Mouse (Mus musculus) testis, adult 2 months (tissue): ENCODE results near the gene Mast4. TPM values are rescaled to one million over a fixed set of nuclear protein-coding genes. Genes with fewer than 3 reads are reported as not detected.

ENCODE experiments used
- H3K27ac ChIP-seq: fragments of 200-500 bp; 2 replicates; pipeline ENCODE4 v1.5.1; 2012; ENCODE audit warnings: low read depth, low read length; ENCODE audit not compliant: control insufficient read depth, insufficient read depth
- H3K27me3 ChIP-seq: fragments of 200-500 bp; 2 replicates; pipeline ENCODE4 v1.6.1; 2012; ENCODE audit warnings: mild to moderate bottlenecking, low read length, moderate library complexity; ENCODE audit not compliant: control insufficient read depth, insufficient read depth
- H3K36me3 ChIP-seq: fragments of 200-500 bp; 2 replicates; pipeline ENCODE4 v1.6.1; 2012; ENCODE audit warnings: mild to moderate bottlenecking, low read length; ENCODE audit not compliant: control insufficient read depth, insufficient read depth
- H3K4me1 ChIP-seq: fragments of 200-500 bp; 2 replicates; pipeline ENCODE4 v1.6.1; 2012; ENCODE audit warnings: low read length; ENCODE audit not compliant: control insufficient read depth, insufficient read depth
- H3K4me3 ChIP-seq: fragments of 200-500 bp; 2 replicates; pipeline ENCODE4 v1.5.1; 2012; ENCODE audit warnings: low read depth, mild to moderate bottlenecking, low read length, moderate library complexity, mixed read lengths; ENCODE audit not compliant: control insufficient read depth
- CTCF ChIP-seq: fragments of 200-500 bp; IDR thresholded peaks from 2 replicates; pipeline ENCODE4 v1.5.1; 2012; ENCODE audit warnings: low read depth, mild to moderate bottlenecking, inconsistent platforms, low read length, moderate library complexity; ENCODE audit not compliant: control insufficient read depth, insufficient read depth, insufficient replicate concordance
- POLR2A ChIP-seq: fragments of 200-500 bp; IDR thresholded peaks from 2 replicates; pipeline ENCODE4 v1.6.1; 2012; ENCODE audit warnings: low read depth, mild to moderate bottlenecking, inconsistent platforms, low read length, moderate library complexity; ENCODE audit not compliant: control insufficient read depth
- polyA plus RNA-seq: library from polyadenylated mRNA; depleted of rRNA; stranded (reverse); fragments of >200 nt; gene quantifications from 2 replicates; pipeline ENCODE4 v1.2.3, GENCODE M21; 2012

The Mast4 gene
- polyA plus RNA-seq, 1 experiment, result 5.3 TPM

GRCm38 (mm10) chr13:102761410-102761809 lies 572.9 kb downstream of the Mast4 start:
- no peaks in the 10 kb centered on the region for H3K36me3 ChIP-seq
- TF ChIP-seq CTCF (no peak), POLR2A (no peak)
- no peaks in the 10 kb centered on the region for H3K27me3 ChIP-seq
- H3K27ac ChIP-seq, result no peak overlapping the region
- H3K4me3 ChIP-seq, result peak overlapping the region; percentile 73
- H3K4me1 ChIP-seq, result no peaks in the 10 kb centered on the region; the same call in 1 of the 2 replicates

DNA sequence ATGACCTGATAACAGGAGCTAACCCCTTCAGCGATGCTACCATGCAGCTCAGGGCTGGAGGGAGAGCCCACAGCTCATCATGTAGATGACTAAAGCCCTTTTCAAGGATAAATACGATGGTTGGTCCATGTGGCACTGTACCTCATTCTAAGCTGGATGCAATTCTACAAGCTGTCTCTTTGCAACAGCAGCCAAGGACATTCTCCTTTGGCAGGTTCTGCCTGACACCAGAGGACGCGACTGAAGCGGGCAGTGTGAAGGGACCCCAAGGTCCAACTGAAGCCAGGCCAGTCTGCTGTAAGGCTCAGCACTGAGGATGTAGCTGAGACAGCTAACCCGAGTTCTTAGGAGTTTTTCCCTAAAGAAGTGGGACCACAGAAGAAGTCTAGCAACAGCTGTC lies 576.3 kb downstream of the Mast4 start:
- H3K36me3 ChIP-seq, result no peaks in the 10 kb centered on the region
- TF ChIP-seq POLR2A, result no peak
- TF ChIP-seq CTCF, result no peak

DNA sequence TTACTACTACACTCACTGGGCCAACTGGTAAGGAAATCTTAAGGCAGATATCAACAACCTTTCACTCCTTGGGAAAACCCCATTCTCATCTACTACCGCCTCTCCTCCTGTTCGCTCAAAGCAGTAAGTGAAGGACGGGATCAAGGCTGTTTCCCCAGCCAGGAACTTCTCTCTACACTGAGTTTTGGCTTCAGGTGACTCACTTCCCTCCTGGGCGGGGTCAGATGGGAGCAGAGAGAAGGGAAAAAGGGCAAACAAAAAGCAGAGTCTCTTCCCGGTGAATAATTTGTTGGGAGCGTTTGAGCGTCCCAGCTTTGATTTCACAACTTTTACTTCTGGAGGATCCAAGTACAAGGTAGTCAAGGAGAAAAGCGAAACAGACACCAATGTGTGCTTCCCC lies 578.2 kb downstream of the Mast4 start:
- Histone ChIP-seq H3K27me3 (no peaks in the 10 kb centered on the region), H3K4me3 (no peak overlapping the region), H3K4me1 (no peaks in the 10 kb centered on the region; the same call in 1 of the 2 replicates), H3K27ac (no peak overlapping the region), H3K36me3 (no peaks in the 10 kb centered on the region)
- TF ChIP-seq POLR2A (no peak), CTCF (no peak)

More for the DNA sequence above, 576.3 kb downstream of the Mast4 start:
- H3K4me3 ChIP-seq, result no peak overlapping the region
- no peaks in the 10 kb centered on the region for H3K27me3 ChIP-seq
- no peak overlapping the region for H3K27ac ChIP-seq
- H3K4me1 ChIP-seq, result no peaks in the 10 kb centered on the region; the same call in 1 of the 2 replicates

GRCm38 (mm10) chr13:102755124-102755523 lies 579.2 kb downstream of the Mast4 start:
- H3K4me1 ChIP-seq, result no peaks in the 10 kb centered on the region; the same call in 1 of the 2 replicates
- H3K4me3 ChIP-seq, result no peak overlapping the region
- H3K27ac ChIP-seq, result no peak overlapping the region
- TF ChIP-seq POLR2A, result no peak
- no peak for TF ChIP-seq CTCF
- H3K27me3 ChIP-seq, result no peaks in the 10 kb centered on the region
- no peaks in the 10 kb centered on the region for H3K36me3 ChIP-seq

GRCm38 (mm10) chr13:102753714-102754556 lies 580.4 kb downstream of the Mast4 start:
- Histone ChIP-seq H3K4me3 (no peak overlapping the region), H3K27me3 (no peaks in the 10 kb centered on the region), H3K27ac (no peak overlapping the region), H3K4me1 (no peaks in the 10 kb centered on the region; the same call in 1 of the 2 replicates), H3K36me3 (no peaks in the 10 kb centered on the region)
- TF ChIP-seq CTCF (no peak), POLR2A (no peak)

DNA sequence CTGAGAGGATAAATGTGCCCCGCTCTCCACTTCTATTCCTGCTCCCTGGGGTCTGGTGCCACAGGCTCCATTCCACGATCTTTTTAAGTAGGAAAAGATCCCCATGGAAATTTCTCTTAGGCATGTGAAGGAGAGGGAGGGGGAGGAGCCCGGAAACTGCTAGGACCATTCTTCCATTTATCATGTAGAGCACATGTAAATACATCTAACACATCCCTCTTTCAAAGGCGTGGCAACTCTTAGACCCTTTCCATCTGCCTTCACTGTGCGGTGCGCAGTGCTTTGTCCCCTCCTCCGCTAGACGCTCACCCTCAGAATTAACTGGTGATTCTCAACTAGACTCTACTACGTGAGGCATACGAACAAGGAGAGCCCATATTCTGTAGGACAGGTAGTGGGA lies 584.4 kb downstream of the Mast4 start:
- H3K4me3 ChIP-seq, result no peak overlapping the region
- H3K27me3 ChIP-seq, result no peaks in the 10 kb centered on the region
- no peaks in the 10 kb centered on the region for H3K36me3 ChIP-seq
- TF ChIP-seq POLR2A, result no peak
- TF ChIP-seq CTCF, result no peak
- H3K4me1 ChIP-seq, result no peaks in the 10 kb centered on the region; the same call in 1 of the 2 replicates
- H3K27ac ChIP-seq, result no peak overlapping the region

- H3K4me1 ChIP-seq, result no peaks in the 10 kb centered on the region; the same call in 1 of the 2 replicates
- H3K27me3 ChIP-seq, result no peaks in the 10 kb centered on the region
- H3K36me3 ChIP-seq, result no peaks in the 10 kb centered on the region
- H3K27ac ChIP-seq, result no peak overlapping the region
- TF ChIP-seq CTCF (no peak), POLR2A (no peak)
- no peak overlapping the region for H3K4me3 ChIP-seq
These were observed 585.1 kb downstream of the Mast4 start for GRCm38 (mm10) chr13:102749194-102749593.
